Mouse (Mus musculus) midbrain, embryonic 16.5 days (tissue): ENCODE data around the gene Uts2r. TPM values are rescaled to one million over a fixed set of nuclear protein-coding genes. Genes with fewer than 3 reads are reported as not detected.

Experiments
- ATAC-seq: fragments of 200-750 bp; cut with Nextera tagmentation; 2 replicates; pipeline ENCODE4 v1.8.0; 2017; ENCODE audit warnings: moderate TSS enrichment
- H3K27ac ChIP-seq: fragments of 300-500 bp; sonication (generic); 2 replicates; pipeline ENCODE4 v1.5.1; 2014; ENCODE audit warnings: mild to moderate bottlenecking, low read length, mixed read lengths
- H3K27me3 ChIP-seq: fragments of 300-500 bp; sonication (generic); 2 replicates; pipeline ENCODE4 v1.6.1; 2014; ENCODE audit warnings: low read depth, low read length, mixed read lengths; ENCODE audit not compliant: control insufficient read depth, insufficient read depth
- H3K36me3 ChIP-seq: fragments of 300-500 bp; sonication (generic); 2 replicates; pipeline ENCODE4 v1.6.1; 2014; ENCODE audit warnings: mild to moderate bottlenecking, low read length, moderate library complexity, mixed read lengths; ENCODE audit not compliant: control insufficient read depth, insufficient read depth
- H3K4me1 ChIP-seq: fragments of 300-500 bp; sonication (generic); 2 replicates; pipeline ENCODE4 v1.6.1; 2014; ENCODE audit warnings: mild to moderate bottlenecking, low read length, mixed read lengths; ENCODE audit not compliant: control insufficient read depth, insufficient read depth
- H3K4me2 ChIP-seq: fragments of 300-500 bp; sonication (generic); 2 replicates; pipeline ENCODE4 v1.6.1; 2014; ENCODE audit warnings: mild to moderate bottlenecking, low read length, mixed read lengths
- H3K4me3 ChIP-seq: fragments of 300-500 bp; sonication (generic); 2 replicates; pipeline ENCODE4 v1.5.1; 2014; ENCODE audit warnings: low read depth, mild to moderate bottlenecking, low read length, moderate library complexity, mixed read lengths
- H3K9ac ChIP-seq: fragments of 300-500 bp; sonication (generic); 2 replicates; pipeline ENCODE4 v1.6.1; 2014; ENCODE audit warnings: low read depth, low read length, mixed read lengths
- H3K9me3 ChIP-seq: fragments of 300-500 bp; sonication (generic); replicated peaks from 2 replicates; pipeline ENCODE4 v1.6.1; 2014; ENCODE audit warnings: mild to moderate bottlenecking, low read length, mixed read lengths; ENCODE audit not compliant: control insufficient read depth, poor library complexity, severe bottlenecking
- WGBS: fragments of 180-500 bp; shearing (Covaris S2); extraction: QIAGEN DNeasy Blood & Tissue Kit; methylation state at CpG from one replicate; pipeline ENCODE4 v1.1.7; 2014; 5-methylcytosine and 5-hydroxymethylcytosine counted together
- polyA plus RNA-seq: library from polyadenylated mRNA; unstranded; fragments of >200 nt; fragmentation: Nextera tagmentation; extraction: Ambion mirVana; gene quantifications from 2 replicates; pipeline ENCODE4 v1.2.1, GENCODE M21; 2015

Gene Uts2r
- polyA plus RNA-seq, 1 experiment from 2014 or later, result 1.1 TPM

- H3K36me3 ChIP-seq, result peaks cover 5% of the 10 kb centered on the region; the same call in 1 of the 2 replicates
Observed at GRCm38 (mm10) chr11:121204161-121205006, 44.3 kb downstream of the Uts2r start, which contains the start of the genes Hexdc and Ogfod3. Gene Hexdc (plus strand): TSS chr11:121204433. Gene Ogfod3 (minus strand): TSS chr11:121204711.

More at GRCm38 (mm10) chr11:121204161-121205006, 44.3 kb downstream of the Uts2r start, which contains the start of the genes Hexdc and Ogfod3:
- Histone ChIP-seq H3K27me3 (no peaks in the 10 kb centered on the region), H3K9me3 (no peaks in the 10 kb centered on the region), H3K4me3 (peak within 1 kb of the TSS; percentile 79), H3K27ac (peak within 1 kb of the TSS; percentile 93), H3K4me2 (peak within 1 kb of the TSS; percentile 67), H3K4me1 (peaks cover 11% of the 10 kb centered on the region; the same call in 1 of the 2 replicates), H3K9ac (peak within 1 kb of the TSS; percentile 91)
- under 1% methylated on average over 66 of the region's 70 CpGs for WGBS
- peak; percentile 97 for ATAC-seq

Other genes with a start within 250 kb of the Uts2r start
- 6.8 and 7.1 TPM in 2 replicates for gene Ccdc57, start 227.4 kb upstream of the Uts2r start, polyA plus RNA-seq
- 9.0 and 10.0 TPM in 2 replicates for gene Slc16a3, start 211.8 kb upstream of the Uts2r start, polyA plus RNA-seq
- gene Csnk1d, start 168.9 kb upstream of the Uts2r start, polyA plus RNA-seq, result 153 and 161 TPM in 2 replicates
- gene Cd7, start 120.9 kb upstream of the Uts2r start, polyA plus RNA-seq, result not detected in 2 replicates
- not detected in 2 replicates for gene Sectm1b, start 96.7 kb upstream of the Uts2r start, polyA plus RNA-seq
- not detected in 2 replicates for gene Sectm1a, start 79.1 kb upstream of the Uts2r start, polyA plus RNA-seq
- not detected in 2 replicates for gene Tex19.2, start 41.6 kb upstream of the Uts2r start, polyA plus RNA-seq
- gene Tex19.1, start 14.1 kb upstream of the Uts2r start, polyA plus RNA-seq, result not detected in 2 replicates
- gene Hexdc, start 44.2 kb downstream of the Uts2r start, polyA plus RNA-seq, result 34.5 and 40.9 TPM in 2 replicates
- 24.0 and 27.6 TPM in 2 replicates for gene Ogfod3, start 44.4 kb downstream of the Uts2r start, polyA plus RNA-seq
- 39.6 and 40.3 TPM in 2 replicates for gene Cybc1, start 69.1 kb downstream of the Uts2r start, polyA plus RNA-seq
- 93.1 and 104 TPM in 2 replicates for gene Narf, start 77.0 kb downstream of the Uts2r start, polyA plus RNA-seq
- gene Foxk2, start 99.7 kb downstream of the Uts2r start, polyA plus RNA-seq, result 11.6 and 14.0 TPM in 2 replicates
- gene Wdr45b, start 194.2 kb downstream of the Uts2r start, polyA plus RNA-seq, result 83.4 and 85.7 TPM in 2 replicates
- 16.0 and 17.6 TPM in 2 replicates for gene Rab40b, start 228.0 kb downstream of the Uts2r start, polyA plus RNA-seq